Mouse (Mus musculus): Measurements from ENCODE around the gene Phyh.
"Not testable (repeated sequence)": the region's sequence is repeated elsewhere in the genome, so short reads cannot be mapped to it uniquely, and the experiment has no call there.

Phyh gene

GRCm38 (mm10) chr2:4910521-4910920 lies 8.3 kb upstream of the Phyh start:
- in situ Hi-C loops (cut with MboI; ENCODE audit: unreplicated experiment in 2 of 2) = loop anchor here (10.0 to 25.0 kb wide), 7 partner anchors 494 to 1252 kb away; partner anchors contain the start of gene Camk1d (in 2 of the 2)

GRCm38 (mm10) chr2:4913949-4914348 lies 4.9 kb upstream of the Phyh start:
- in situ Hi-C loops (cut with MboI; ENCODE audit: unreplicated experiment in 2 of 2) = loop anchor here (10.0 to 25.0 kb wide), 7 partner anchors 491 to 1248 kb away; partner anchors contain the start of gene Camk1d (in 2 of the 2)

- in situ Hi-C loops (cut with MboI; ENCODE audit: unreplicated experiment in 2 of 2) = loop anchor here (5.0 to 25.0 kb wide), 10 partner anchors 71 to 1246 kb away; partner anchors contain the start of genes Camk1d (in 2 of the 2) and Mcm10 (in 1 of the 2)
Observed at GRCm38 (mm10) chr2:4916037-4916436, 2.8 kb upstream of the Phyh start.

- in situ Hi-C loops (cut with MboI; ENCODE audit: unreplicated experiment in 2 of 2) = loop anchor here (5.0 to 25.0 kb wide), 10 partner anchors 70 to 1245 kb away; partner anchors contain the start of genes Camk1d (in 2 of the 2) and Mcm10 (in 1 of the 2)
Observed at GRCm38 (mm10) chr2:4917326-4918021, 1.3 kb upstream of the Phyh start.

DNA sequence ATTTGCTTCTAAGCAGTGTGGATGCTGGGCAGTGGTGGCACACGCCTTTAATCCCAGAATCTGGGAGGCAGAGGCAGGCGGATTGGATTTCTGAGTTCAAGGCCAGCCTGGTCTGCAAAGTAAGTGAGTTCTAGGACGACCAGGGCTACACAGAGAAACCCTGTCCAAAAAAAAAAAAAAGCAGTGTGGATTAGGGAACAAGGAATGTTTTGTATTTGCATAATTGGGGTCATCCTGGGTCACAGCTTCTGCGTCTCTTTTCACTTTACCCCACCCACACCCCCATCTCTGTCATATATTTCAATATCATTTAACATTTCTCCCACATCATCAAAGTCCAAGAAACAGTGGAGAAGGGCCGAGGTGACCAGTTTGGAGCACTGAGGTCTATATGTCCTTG lies 2.2 kb downstream of the Phyh start:
- in situ Hi-C loops (cut with MboI; ENCODE audit: unreplicated experiment in 2 of 2) = loop anchor here (25.0 kb wide), 2 partner anchors 691 to 1241 kb away; no protein-coding TSS in a partner anchor

- in situ Hi-C loops (cut with MboI; ENCODE audit: unreplicated experiment in 2 of 2) = loop anchor here (25.0 kb wide), 2 partner anchors 690 to 1240 kb away; no protein-coding TSS in a partner anchor
Observed at GRCm38 (mm10) chr2:4922476-4923164, 3.8 kb downstream of the Phyh start.

GRCm38 (mm10) chr2:4927391-4927790 lies 8.6 kb downstream of the Phyh start:
- in situ Hi-C loops (cut with MboI; ENCODE audit: unreplicated experiment in 2 of 2) = no loop called here

DNA sequence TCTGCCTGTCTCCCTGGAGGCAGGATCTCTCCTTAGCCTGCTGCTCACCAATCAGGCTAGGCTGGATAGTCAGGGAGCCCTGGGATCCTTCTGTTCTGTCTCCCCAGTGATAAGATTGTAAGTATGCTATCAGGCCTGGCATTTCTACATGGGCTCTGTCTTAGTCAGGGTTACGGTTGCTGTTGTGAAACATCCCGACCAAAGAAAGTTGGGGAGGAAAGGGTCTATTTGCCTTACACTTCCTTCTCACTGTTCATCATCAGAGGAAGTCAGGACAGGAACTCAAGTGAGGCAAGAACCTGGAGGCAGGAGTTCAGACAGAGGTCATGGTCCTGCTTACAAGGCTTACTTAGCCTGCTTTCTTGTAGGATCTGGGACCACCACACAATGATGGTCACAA lies 10.4 kb downstream of the Phyh start:
- in situ Hi-C loops (cut with MboI; ENCODE audit: unreplicated experiment in 2 of 2) = no loop called here

GRCm38 (mm10) chr2:4934516-4934915 lies 15.7 kb downstream of the Phyh start:
- in situ Hi-C loops (cut with MboI; ENCODE audit: unreplicated experiment in 2 of 2) = loop anchor here in 1 of 2 experiments (10.0 kb wide), 1 partner anchor 50 kb away; no protein-coding TSS in a partner anchor

GRCm38 (mm10) chr2:4937931-4938330 lies 19.1 kb downstream of the Phyh start:
- in situ Hi-C loops (cut with MboI; ENCODE audit: unreplicated experiment in 2 of 2) = loop anchor here in 1 of 2 experiments (10.0 kb wide), 1 partner anchor 47 kb away; no protein-coding TSS in a partner anchor

DNA sequence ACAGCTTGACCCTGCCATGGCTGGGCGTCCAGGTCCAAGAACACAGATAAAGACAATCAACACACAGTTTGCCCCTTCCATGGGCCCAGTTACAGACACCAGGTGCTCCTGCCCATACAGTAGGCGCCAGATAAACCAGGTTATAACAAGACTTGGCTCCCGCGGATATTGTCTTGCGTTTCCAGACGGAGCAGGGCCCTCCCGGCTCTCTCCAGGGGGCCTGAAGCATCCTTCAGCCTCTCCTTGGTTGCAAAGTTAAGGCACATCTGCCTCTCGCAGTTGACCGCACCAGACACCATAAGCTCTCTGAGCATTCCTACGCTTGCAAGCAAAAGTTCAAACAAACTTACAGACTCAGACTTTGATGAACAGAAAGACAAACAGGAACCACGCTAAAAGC lies 22.0 kb downstream of the Phyh start:
- in situ Hi-C loops (cut with MboI; ENCODE audit: unreplicated experiment in 2 of 2) = no loop called here

DNA sequence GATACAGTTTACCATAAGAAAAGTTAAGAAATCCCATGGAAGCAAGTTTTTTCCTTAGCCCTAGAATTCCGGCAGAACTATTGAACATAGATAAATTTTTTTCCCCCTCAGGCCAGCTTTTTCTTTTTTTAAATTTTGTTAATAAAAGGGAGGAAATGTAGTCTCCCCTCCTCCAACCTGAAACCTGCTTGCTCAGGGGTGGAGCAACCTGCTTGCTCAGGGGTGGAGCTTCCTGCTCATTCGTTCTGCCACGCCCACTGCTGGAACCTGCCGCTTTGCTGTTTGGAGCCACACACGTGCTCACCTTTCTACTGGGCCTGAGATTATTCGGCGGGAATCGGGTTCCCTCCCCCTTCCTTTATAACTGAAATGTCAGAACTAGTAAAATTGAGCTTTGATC lies 30.9 kb downstream of the Phyh start:
- in situ Hi-C loops (cut with MboI; ENCODE audit: unreplicated experiment in 2 of 2) = not testable (repeated sequence)

DNA sequence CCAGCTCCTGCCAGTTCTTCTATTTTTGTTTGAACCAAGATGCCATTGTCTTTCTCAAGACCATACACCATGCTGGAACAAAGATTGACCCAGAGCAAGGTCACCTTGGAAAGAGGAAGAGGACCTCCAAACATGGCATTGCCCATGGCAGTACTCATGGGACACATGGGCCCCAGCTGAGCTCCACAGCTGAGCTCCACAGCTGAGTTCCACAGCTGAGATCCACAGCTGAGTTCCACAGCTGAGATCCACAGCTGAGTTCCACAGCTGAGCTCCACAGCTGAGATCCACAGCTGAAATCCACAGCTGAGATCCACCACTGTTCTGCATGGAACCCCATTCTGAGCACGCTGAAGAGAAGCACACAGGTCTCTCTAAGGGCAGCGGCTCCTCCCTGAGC lies 32.2 kb downstream of the Phyh start:
- in situ Hi-C loops (cut with MboI; ENCODE audit: unreplicated experiment in 2 of 2) = no loop called here

DNA sequence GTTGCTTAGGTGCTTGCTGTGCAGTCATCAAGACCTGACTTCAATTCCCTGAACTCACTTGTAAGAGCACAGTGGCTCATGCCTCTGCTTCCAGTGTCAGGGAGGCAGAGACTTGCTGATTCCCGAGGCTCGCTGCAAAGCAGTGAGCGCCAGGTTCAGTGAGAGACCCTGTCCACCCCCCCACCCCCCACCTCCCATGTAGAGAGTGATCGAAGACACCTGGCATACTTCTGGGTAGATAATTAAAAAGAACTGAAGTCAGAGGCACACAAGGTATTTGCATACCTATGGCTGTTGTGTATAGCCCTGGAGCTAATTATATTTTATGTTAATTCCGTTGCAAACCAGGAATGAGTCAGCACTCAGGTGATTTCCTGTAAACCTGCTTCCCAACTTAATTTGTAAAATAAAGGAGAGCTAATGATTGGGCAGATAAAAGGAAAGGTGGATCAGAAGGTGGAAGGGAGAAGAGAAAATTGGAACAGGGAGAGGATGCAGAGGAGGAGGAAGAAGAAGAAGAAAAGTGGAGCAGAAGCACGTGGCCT lies 35.5 kb downstream of the Phyh start:
- in situ Hi-C loops (cut with MboI; ENCODE audit: unreplicated experiment in 2 of 2) = no loop called here

- in situ Hi-C loops (cut with MboI; ENCODE audit: unreplicated experiment in 2 of 2) = no loop called here
Observed at GRCm38 (mm10) chr2:4958039-4958438, 39.2 kb downstream of the Phyh start.

- in situ Hi-C loops (cut with MboI; ENCODE audit: unreplicated experiment in 2 of 2) = no loop called here
Observed at GRCm38 (mm10) chr2:4967806-4968205, 49.0 kb downstream of the Phyh start.

GRCm38 (mm10) chr2:4969083-4969482 lies 50.3 kb downstream of the Phyh start:
- in situ Hi-C loops (cut with MboI; ENCODE audit: unreplicated experiment in 2 of 2) = no loop called here

DNA sequence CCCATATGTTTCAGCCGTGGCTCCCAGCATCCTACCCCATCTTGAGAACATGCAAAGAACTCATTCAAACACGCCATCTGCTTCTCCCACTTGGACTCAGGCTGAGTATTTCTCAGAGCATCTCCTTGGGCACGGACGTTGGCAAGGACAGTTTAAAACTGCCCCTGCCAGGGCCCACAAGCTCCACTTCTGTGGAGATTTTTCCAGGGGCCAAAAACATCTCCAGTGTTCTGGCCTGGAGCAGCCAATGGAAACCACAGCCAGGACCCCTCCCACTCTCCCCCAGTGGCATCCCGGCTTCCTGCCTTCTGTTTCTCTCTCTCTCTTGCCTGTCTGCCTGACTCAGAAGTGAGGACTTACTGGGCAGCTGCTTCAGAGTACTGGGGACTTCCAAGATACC lies 57.0 kb downstream of the Phyh start, which contains the start of gene Ucma:
TSS of gene Ucma (plus strand) at position 316 of the 400 bp plus-strand sequence.
- in situ Hi-C loops (cut with MboI; ENCODE audit: unreplicated experiment in 2 of 2) = no loop called here

DNA sequence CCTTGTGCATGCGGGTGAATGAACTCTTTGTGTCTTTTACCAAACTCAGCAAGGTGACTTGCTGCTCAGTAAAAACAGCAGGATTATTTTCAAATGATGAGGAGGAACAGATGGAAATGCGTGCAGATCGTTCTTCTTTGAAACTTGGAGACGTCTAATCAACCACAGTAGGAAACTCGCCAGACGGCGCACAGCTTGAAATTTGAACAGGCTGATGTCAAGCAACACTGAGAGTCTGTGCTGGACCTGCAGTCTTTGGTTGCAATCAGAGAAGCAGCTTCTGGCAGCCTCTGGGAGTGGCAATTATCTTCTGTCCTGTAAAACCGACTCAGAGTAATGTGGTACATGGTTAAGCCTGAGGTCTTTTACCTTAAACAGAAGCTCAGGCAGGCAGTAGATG lies 59.3 kb downstream of the Phyh start:
- in situ Hi-C loops (cut with MboI; ENCODE audit: unreplicated experiment in 2 of 2) = no loop called here

GRCm38 (mm10) chr2:4983987-4984386 lies 65.2 kb downstream of the Phyh start:
- in situ Hi-C loops (cut with MboI; ENCODE audit: unreplicated experiment in 2 of 2) = loop anchor here in 1 of 2 experiments (10.0 kb wide), 1 partner anchor 49 kb away; no protein-coding TSS in a partner anchor

DNA sequence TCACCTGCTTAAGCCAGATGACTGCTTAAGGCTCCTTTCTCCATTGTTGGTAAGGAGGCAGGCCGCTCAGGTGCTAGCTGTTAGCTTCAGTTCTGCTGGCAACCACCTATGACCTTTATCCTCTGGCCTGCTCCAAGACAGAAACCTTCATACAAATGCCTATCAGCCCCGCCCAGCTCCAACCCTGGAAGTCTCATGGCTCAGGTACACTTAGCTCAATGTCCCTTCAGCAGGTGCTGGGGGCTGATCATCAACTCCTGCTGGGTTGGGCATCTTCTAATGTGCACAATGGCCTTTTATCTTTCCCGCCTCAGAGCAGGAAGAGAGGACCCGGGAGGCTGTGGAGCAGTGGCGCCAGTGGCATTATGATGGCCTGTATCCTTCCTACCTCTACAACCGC lies 66.2 kb downstream of the Phyh start:
- in situ Hi-C loops (cut with MboI; ENCODE audit: unreplicated experiment in 2 of 2) = loop anchor here (5.0 to 10.0 kb wide), 2 partner anchors 50 to 68 kb away; partner anchors contain the start of gene Phyh (in 1 of the 2)

Data from v-Abl transformed pro-B cells (cell line).